Mouse (Mus musculus) kidney, postnatal 4 days (tissue): ENCODE data around the gene Ndufb10.

Experiments
- DNase-seq, 2 experiments: peaks; one replicate each; pipeline ENCODE4 v3.0.0; 2021; ENCODE audit warnings: mixed read lengths in 2 of 2

Gene Ndufb10

DNA sequence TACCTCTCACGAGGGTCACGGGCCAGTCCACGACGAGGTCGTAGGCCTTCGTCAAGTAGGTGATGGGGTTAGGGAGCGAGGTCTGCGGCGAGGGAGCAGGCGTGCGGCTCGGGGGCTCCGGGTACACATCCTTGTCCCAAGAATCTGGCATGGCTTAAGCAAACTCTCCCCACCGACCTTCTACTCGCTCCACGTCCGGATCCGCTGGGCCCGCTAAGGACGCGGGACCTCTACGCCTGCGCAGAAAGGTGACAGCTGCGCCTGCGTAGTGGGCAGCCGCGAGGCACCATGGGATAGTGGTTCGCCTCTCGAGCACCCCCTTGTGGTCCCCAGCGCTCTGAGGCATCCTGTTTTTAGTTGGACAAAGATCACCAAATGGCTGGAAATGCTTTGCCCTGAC is at the start of gene Ndufb10:
Ndufb10 (minus strand) TSS at position 295 of the 400 bp plus-strand sequence.
- DNase-seq, result peak; percentile 99

DNA sequence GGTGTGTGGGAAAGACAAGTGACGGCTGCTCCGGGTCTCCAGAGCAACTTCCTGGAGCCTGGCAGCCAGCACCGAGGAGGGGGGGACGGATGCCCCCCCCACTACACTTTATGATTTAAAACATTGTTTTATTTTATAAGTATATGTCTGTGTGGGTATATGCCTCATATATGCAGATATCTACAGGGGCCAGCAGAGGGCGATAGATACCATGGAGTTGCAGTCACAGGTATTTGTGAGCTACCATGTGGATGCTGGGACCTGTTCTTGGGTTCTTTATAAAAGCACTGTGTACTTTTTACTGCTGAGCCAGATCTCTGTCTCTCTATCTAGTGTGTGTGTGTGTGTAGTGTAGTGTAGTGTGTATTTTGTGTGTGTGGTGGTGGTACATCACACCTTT is 49.0 kb upstream of the Ndufb10 start:
- no peak for DNase-seq

DNA sequence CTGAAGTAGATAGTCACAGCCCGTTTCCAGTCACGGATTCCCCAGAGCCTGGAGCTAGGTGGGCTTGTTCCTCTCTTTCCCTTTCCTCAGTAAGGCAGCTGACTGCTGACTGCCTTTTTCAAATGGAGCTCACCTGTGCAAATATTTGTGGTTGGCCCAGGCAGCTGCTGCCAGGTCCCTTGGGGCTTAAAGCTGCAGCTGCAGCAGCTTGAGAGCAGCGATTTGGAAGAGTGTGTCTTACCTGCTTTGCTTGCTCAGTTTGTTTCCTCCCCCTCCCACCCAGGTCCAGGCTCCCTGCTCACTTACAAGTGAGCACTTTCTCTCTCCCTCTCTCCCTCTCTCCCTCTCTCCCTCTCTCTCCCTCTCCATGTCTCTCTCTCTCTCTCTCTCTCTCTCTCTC is 44.9 kb upstream of the Ndufb10 start:
- no peak for DNase-seq

DNA sequence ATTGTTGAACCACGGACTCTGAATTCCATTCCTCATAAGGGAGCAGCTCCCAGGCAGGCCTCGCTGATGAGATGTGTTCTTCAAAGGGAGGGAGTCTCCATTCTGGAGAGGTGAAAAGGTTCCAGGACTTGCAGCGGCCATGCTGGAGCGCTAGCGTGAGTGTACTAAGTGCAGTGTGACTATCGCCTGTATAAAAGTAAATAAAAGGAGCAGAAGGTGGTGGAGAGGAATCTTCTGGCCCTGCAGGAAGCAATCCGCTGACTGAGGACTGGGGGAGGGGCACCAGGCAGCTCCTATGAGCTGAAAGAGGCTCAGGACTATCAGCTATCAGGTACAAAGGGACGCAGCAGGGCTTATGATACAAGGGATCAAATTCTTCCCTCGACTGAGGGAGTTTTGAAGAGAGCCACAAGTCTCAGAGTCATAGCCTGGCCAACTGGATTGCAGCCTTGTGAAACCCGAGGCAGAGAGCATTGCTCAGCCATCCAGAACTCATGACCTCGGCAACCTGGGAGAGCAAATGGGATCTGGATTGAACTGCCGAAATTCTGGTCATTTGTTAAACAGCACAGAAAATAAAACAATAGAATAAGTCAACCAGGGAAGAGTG is 42.1 kb upstream of the Ndufb10 start:
- peak; percentile 44 to 56 for DNase-seq

DNA sequence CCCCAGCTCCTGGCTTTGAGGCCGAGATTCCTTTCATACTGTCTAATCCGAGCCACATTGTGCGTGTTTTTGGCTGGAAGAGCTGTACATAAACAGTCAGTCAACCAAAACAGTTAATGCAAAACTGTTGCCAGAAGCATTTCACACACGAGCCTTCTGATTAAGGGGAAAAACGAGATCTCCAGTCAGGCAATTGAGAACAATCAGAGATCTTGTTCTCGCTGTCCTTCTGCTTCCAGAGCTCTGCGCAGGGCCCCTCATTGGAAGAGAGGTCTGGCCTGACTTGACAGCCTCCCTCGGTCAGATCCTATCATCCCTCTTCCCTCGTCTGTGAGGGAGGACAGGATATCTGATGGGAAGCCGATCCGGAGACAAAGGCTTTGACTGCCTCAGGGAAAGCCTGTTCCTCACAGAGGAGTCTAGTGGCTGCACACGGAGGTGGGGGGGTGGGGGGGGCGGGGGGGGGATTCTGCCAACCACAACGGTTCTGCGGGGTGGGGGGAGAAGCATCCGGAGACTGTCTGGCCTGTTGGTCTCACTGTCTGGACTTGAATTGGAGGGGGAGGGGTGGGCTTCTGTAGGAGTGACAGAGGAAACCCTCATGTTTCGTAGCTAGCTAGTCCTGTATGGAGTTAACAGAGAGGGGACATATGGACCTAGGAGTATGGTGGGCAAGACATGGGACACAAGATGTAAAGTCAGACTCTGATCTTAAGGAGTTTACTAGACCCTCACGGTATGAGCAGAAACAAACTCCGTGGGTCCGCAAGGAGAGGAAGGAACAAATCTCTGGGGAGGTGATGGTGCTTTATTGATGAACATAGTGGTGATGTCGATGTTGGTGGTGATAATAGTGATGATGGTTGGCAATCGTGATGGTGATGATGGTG is 41.0 kb upstream of the Ndufb10 start:
- DNase-seq, result peak in 1 of 2 experiments; percentile 44

DNA sequence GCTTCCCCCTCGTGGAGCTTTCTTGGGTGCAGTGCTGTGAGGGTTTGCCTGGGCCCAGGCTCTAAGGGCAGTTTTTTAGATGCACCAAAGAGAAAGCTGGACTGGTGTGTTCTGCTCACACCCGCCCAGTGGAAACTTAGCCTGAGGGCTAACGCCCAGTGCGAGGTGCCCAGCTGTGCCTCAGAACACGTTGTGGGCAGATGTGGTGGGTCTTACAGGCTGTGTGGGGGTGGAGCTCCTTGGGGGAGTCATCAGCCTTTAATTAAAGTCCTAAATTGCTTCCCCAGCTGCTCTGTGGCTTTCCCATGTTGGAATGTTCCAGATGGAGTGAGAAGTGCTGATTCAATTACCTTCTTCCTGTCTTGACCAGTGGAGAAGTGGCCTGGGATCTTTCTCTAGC is 36.8 kb upstream of the Ndufb10 start:
- peak; percentile 39 to 66 for DNase-seq

DNA sequence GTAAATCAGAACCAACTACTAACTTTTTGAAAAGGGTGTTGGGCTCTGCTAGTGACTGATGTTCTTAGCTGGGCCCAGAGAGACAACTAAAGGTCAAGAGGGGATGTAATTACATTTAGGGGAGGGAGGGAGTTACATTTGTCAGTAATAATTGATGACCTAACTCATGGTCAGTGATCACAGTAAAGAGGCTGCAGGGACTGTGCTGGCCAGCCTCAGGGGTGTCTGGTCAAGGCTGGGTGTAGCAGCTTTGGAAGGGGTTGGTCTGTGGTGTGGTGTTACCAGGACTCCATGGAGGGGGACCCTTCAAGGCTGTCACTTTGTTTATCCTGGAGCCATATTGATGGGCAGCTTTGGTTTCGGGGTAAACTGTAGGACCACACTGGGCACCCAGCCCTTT is 33.1 kb upstream of the Ndufb10 start:
- no peak for DNase-seq

DNA sequence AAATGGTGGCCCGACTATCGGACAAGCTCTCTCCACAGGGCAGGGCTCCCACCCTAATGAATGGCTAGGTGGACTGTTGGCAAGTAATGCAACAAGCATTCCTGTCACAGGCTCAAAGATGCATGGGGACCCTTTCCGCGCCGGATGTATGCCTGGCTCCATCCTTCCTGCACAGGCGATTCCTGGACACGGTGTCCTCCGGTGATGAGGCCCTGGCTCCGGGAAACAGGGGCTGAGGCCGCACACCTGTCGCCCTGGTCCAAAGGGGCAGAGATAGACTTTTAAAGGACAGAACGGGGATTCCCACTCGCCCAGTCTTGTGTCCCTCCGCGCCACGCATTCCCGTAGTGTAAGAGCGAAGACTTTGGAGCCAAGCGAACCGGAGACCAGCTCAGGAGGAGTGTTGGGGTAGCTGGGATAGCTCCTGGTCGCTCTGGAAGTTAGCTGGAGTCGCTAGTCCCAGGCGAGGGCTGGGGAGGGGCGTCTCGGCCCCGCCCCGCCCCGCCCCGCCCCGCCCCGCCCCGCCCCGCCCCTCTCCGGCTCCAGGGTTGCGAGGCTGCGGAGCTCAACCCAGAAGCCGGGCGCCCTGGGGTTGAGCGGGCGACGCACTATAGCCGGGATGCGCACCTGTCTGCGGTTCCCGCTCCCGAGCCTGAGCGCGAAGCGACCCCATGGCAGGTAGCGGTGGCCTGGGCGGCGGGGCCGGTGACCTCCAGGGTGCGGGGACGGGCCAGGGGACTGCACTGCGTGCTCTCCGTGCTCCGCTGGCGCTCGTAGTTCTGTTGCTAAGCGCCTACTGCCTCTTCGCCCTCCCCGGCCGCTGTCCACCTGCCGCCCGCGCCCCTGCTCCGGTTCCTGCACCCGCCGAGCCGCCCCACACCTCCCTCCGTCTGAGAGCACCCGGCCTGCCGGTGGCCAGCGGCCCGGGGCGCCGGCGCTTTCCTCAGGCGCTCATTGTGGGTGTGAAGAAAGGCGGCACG is 28.4 kb upstream of the Ndufb10 start, which contains the start of gene Hs3st6:
Hs3st6 (plus strand) TSS at position 574 of the 980 bp plus-strand sequence.
- DNase-seq, result peak; percentile 55 to 70

DNA sequence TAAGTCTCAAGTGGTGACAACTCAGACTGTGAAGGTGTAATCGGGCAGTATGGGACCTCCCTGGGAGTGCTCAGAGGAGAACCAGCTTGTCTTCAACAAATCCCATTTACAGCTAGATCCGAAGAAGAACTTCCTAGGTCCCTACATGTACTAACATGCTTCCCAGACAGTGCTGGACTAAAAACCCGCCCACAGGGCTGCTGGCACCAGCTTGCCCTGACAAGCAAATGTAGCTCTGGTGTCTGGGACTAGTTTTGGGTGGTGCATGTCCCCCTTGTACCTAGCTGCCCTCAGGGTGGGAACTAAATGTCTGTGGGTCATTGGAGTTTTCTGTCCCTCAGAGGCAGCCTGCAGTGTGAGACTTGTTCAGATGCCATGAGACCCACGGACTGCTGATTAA is 27.2 kb upstream of the Ndufb10 start:
- no peak for DNase-seq

DNA sequence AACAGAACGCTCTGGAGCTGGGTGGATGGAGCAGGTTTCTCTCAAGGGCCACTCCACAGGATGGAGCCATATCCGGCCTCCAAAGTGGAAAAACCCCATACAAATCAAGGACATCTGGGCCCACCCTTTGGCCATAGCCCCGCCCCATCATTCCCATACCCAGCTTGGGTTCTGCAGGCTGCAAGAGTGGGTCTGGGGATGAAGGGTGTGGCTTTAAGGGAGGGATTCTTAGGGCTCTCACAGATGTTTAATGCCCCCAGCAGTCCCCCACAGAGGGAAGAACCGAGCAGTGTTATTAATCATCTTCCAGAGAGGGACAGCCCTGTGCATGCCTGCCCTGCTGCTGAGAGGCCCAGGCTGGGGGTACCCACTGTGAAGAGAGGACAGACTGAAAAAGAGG is 22.7 kb upstream of the Ndufb10 start:
- DNase-seq, result no peak

DNA sequence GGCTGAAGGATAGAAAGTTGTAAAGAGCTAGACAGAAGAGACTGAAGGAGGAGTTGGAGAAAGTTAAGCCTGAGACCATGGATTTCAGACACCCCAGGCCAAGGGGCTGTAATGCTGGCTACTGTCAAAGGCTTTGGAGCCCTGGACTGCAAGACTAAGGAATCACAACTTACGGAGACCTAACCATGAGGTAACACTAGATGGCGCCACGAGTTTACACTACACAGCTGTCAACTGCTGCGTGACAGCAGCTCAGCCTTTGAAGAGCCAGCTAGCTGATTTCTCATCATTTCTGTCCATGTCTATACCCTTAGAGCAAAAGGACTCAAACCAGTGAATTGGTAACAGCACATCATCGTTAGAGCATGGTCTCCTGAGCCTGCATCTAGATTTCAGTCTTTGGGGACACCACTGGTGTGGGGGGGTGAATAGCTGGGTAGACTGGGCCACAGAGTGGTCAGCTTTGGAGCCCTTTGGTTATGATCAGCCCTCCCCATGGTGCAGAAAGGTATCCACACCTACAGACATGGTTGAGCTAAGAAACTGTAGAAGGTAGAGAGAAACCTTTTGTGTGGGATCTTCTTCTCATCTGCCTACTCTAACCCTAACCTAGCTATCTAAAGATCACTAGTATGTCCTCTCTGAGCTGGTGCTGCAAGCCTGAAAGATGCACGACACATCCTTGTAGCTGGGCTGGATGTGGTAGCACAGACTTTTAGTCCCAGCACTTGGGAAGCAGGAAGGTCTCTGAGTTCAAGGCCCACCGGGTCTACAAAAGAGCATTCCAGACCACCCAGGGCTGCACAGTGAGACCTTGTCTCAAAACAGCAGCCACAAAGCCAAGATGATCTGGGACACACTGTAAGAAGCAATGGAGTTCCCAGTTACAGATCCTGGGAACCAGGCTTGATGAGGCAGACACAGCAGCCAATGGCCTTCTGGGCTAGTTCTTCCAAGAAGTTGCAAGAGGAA is 21.5 kb upstream of the Ndufb10 start:
- DNase-seq, result peak; percentile 91 to 92

DNA sequence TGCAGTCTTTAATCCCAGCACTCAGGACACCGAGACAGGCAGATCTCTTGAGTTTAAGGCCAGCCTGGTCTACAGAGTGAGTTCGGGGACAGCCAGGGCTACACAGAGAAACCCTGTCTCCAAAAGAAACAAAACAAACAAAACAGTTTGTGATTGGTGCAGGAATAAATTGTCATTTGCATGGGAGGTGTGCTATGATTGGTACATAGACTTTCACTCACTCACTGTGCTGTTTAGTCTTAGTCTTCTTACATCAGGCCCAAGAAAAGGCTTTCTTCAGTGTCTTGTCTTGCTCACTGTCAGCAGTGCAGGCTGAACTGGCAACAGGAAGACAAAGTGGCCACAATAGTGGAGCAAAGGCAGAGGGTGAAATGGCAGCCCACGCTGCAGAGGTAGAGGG is 20.1 kb upstream of the Ndufb10 start:
- DNase-seq, result no peak

DNA sequence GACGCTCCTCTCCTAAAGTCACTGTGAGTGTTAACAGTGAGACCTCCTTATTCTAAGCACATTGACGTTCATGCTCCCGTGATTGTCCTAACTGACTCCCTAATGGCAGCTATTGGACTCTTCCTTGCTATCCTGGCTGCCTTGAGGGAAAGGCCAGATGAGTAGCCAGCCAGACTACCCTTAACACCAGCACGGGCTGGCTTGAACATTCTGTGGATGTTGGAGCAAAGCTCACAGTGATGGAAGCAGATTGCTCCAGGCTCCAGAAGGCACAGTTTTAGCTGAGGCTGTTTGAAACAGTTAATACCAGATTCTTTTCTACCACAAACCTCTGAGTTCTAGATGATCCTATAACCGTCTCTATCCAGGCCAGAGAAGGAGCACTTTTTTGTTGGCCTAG is 19.6 kb upstream of the Ndufb10 start:
- DNase-seq, result no peak

DNA sequence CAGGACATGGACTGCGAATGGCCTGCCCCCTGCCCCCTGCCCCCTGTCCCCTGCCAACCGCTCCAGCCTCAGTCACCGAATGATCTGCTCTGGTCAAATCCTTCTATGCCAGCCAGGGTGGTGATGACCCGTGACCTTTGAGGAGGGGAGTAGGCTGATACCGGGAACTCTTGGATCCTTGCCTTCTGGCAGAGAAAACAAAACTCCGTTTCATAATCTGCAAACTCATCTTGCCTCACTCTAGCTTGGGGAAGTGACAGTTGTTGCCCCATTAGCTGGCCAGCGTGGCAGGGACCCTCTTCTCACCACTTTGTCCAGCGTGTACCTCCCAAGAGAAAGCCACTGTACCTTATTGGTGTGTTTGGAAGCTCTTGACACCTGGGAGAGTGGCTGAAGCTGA is 18.0 kb upstream of the Ndufb10 start:
- DNase-seq, result no peak

DNA sequence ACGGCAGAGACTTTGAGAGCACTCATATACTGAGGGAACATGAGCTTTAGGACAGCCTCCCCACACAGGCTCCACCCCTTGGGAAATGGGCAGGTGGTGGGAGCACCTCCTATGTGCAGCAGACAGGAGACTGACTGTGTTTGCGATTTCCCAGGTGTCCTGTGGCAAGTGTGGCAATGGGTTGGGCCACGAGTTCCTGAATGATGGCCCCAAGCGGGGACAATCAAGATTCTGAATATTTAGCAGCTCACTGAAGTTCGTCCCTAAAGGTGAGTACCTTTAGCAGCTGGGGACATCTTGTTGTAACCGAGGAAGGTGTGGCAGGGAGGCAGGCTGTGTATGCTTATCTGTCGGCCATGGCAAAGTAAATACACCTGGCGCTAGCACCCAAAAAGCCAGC is 15.6 kb upstream of the Ndufb10 start:
- no peak for DNase-seq

DNA sequence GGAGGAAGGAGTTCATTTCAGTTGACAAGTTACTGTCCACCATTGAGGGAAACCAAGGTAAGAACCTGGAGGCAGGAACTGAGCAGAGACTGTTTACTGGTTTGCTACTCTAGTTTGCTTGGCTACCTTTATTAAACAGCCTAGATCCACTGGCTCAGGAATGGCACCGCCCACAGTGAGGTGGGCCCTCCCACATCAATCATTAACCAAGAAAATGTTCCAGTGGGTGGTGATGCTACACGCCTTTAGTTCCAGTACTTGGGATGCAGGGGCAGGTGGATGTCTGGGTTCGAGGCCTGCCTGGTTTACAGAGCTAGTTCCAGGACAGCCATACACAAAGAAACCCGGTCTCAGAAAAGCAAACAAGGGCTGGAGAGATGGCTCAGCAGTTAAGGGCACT is 14.0 kb upstream of the Ndufb10 start:
- peak; percentile 47 to 62 for DNase-seq

DNA sequence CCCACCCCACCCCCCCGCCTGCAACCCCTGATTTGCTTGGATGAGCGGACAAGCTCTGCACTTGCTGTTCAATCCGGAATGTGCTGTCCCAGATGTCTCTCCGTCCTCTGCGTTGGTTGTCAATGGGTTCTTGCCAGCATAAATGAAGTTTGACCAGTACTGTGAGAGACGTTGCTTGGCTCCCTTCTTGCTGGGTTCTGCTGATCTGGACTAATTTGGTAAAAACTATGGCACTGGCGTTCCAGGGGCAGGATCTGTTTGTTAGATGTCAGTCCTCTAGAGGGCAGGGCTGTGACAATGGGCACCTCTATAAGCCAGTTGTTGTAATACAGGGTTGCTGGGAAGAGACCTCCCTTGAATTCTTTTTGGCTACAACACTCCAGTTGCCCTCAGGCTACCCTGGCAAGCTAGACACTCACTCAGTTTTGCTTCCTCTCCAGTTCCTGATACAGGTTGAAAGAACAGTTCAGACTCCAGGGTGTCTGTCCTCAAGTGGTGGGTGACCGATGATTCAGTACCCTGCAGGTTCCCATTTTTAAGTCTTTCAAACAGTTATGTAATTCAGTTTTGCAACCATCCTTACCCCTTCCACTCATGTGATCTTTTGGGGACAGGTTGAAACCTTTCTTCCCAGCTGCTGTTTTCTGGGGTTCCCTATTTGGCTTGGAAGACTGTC is 13.0 kb upstream of the Ndufb10 start:
- DNase-seq, result no peak

DNA sequence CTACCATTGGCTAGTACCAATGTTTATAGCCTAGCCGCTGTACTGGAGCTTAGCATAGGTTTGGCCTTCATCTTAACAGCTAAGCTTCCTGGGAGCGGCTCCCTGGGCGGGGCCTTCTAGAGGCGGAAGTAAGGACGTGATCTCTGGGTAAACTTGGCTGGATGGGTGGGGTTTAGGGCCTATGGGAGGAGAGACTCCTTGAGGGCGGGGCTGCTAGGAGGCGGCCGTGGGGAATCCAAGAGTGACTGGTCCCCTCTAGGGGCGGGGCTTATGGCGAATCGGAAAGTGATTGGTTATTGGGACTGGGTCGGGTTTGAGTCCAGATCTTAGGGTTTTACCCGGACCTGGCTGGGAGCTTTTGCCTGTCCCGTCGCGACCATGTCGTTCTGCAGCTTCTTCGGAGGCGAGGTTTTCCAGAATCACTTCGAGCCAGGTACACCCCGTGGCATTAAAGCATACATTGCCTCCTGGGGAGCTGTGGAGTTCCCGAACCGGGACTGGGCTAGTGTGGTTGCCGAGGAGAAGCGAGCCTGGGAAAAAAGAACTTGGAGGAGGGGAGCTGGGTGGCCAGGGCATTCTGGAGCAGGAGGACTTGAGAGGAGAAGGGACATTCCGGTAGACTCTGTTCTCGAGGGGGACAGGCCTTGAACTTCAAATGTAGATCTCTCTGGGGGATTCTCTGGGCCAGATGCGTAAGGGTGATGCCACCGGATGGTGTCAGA is 12.2 kb upstream of the Ndufb10 start, which contains the start of gene Msrb1:
Msrb1 (plus strand) TSS at position 313 of the 722 bp plus-strand sequence.
- peak; percentile 95 to 97 for DNase-seq

DNA sequence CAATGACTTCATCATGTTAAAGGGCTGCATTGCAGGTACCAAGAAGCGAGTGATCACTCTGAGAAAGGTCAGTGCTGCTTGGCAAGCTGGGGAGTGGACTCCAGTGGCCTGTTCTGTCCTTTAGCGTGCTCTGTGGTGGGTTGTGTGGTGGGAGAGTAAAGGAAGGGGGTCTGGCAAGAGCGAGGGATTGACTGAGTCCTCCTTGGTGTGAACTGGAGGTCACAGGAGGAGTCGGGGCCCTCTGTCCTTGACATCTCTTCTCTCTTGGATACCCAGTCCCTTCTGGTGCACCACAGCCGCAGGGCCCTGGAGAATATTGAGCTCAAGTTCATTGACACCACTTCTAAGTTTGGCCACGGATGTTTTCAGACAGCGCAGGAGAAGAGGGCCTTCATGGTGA is 11.2 kb upstream of the Ndufb10 start:
- no peak for DNase-seq

DNA sequence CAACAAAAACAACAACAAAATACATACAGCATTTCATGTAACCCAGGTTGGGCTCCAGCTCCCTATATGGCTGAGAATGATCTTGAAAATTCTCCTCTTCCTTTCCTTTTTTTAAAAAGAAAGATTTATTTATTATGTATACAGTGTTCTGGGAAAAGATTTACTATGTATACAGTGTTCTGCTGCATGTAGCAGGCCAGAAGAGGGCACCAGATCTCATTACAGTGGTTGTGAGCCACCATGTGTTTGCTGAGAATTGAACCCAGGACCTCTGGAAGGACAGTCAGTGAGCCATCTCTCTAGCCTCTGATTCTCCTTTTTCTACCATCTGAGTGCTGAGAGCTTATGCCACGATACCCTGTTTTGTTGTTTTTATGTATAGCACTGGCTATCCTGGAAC is 10.2 kb upstream of the Ndufb10 start:
- DNase-seq, result no peak
